Mouse (Mus musculus) frontal cortex, adult 2 months (tissue): Measurements from ENCODE around the gene Immp2l. TPM values are rescaled to one million over a fixed set of nuclear protein-coding genes. Genes with fewer than 3 reads are reported as not detected.

Source experiments
- DNase-seq, 2 experiments: peaks; one replicate each; pipeline ENCODE4 v3.0.0; 2022; ENCODE audit warnings: low spot score in 1 of 2; ENCODE audit errors: extremely low spot score in 1 of 2
- polyA plus RNA-seq: library from polyadenylated mRNA; depleted of rRNA; stranded (reverse); fragments of >200 nt; gene quantifications from 2 replicates; pipeline ENCODE4 v1.2.3, GENCODE M21; 2012

Gene Immp2l
- polyA plus RNA-seq, 1 experiment: 7.7 TPM

- DNase-seq: no peak
Measured at GRCm38 (mm10) chr12:41047085-41047766, 23.3 kb downstream of the Immp2l start.

- no peak for DNase-seq
Measured at GRCm38 (mm10) chr12:41050945-41051344, 27.1 kb downstream of the Immp2l start.

- DNase-seq: no peak
Measured at GRCm38 (mm10) chr12:41052897-41053296, 29.0 kb downstream of the Immp2l start.

- no peak for DNase-seq
Measured at GRCm38 (mm10) chr12:41054006-41054791, 30.3 kb downstream of the Immp2l start.

- no peak for DNase-seq
Measured at GRCm38 (mm10) chr12:41055941-41056340, 32.1 kb downstream of the Immp2l start.

- DNase-seq: no peak
Measured at GRCm38 (mm10) chr12:41063281-41063680, 39.4 kb downstream of the Immp2l start.

- no peak for DNase-seq
Measured at GRCm38 (mm10) chr12:41081843-41082242, 58.0 kb downstream of the Immp2l start.

GRCm38 (mm10) chr12:41084370-41085089 is 60.6 kb downstream of the Immp2l start:
- no peak for DNase-seq

GRCm38 (mm10) chr12:41089931-41090366 is 66.1 kb downstream of the Immp2l start:
- DNase-seq: peak; percentile 13 to 63

GRCm38 (mm10) chr12:41090771-41091170 is 66.9 kb downstream of the Immp2l start:
- no peak for DNase-seq

- DNase-seq: no peak
Measured at GRCm38 (mm10) chr12:41091316-41091715, 67.4 kb downstream of the Immp2l start.

- DNase-seq: no peak
Measured at GRCm38 (mm10) chr12:41096045-41096444, 72.2 kb downstream of the Immp2l start.

GRCm38 (mm10) chr12:41097406-41097805 is 73.5 kb downstream of the Immp2l start:
- peak in 1 of 2 experiments; percentile 20 for DNase-seq

- no peak for DNase-seq
Measured at GRCm38 (mm10) chr12:41109011-41109410, 85.1 kb downstream of the Immp2l start.

- peak; percentile 11 to 78 for DNase-seq
Measured at GRCm38 (mm10) chr12:41111456-41111855, 87.6 kb downstream of the Immp2l start.

- DNase-seq: no peak
Measured at GRCm38 (mm10) chr12:41112137-41112536, 88.2 kb downstream of the Immp2l start.

GRCm38 (mm10) chr12:41118358-41118757 is 94.5 kb downstream of the Immp2l start:
- DNase-seq: no peak

- DNase-seq: no peak
Measured at GRCm38 (mm10) chr12:41119657-41120056, 95.8 kb downstream of the Immp2l start.

- no peak for DNase-seq
Measured at GRCm38 (mm10) chr12:41123207-41123606, 99.3 kb downstream of the Immp2l start.

GRCm38 (mm10) chr12:41134885-41135284 is 111.0 kb downstream of the Immp2l start:
- DNase-seq: no peak

- no peak for DNase-seq
Measured at GRCm38 (mm10) chr12:41159543-41159942, 135.7 kb downstream of the Immp2l start.
